Mouse (Mus musculus) thymus, postnatal 36 days (tissue): Measurements from ENCODE around the gene Urm1.
"Not testable (repeated sequence)": the region's sequence is repeated elsewhere in the genome, so short reads cannot be mapped to it uniquely, and the experiment has no call there.

Experiments
- DNase-seq, 2 experiments: peaks; one replicate each; pipeline ENCODE4 v3.0.0; 2022; ENCODE audit warnings: mixed read lengths in 2 of 2

Gene Urm1

DNA sequence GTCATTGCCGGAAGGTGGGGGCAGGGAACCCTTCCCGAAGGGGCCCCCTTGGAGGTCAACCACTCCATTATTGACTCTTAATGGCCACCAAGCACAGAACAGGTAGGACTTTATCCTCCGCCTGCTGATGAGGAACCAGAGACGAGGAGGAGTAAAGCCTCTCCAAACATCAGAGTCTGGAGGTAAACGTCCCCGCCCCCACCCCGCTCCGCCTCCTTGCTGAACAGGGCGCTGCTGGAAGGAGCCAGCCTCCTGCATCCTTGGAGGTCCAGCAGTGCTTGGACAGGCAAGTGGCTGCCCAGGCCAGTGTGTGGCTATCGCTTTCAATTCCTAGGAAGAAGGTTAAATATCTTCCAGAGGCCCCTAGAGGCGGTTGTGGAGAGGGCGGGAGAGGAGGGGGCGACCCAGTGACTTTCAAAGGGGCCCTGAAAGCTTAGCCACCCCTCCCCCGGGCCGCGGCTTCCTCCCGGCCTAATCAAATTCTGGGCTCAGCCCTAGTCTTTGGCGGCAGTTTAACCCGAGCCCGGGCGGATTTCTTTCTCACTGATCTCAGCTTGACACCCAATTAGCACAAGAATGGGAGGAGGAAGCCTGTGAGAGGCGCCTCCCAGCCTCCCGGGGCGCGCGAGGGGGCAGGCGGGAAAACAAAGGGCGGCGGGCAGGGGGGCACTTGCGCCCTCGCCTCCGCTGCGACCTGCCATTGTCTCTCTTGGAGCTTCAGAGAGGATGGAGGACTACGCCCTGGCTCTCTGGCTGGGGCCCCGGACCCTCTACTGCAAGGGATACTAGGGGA is at the start of gene Urm1:
Gene Urm1, plus strand, starts transcription at position 51 of the 793 bp plus-strand sequence.
- peak; percentile 67 to 75 for DNase-seq

DNA sequence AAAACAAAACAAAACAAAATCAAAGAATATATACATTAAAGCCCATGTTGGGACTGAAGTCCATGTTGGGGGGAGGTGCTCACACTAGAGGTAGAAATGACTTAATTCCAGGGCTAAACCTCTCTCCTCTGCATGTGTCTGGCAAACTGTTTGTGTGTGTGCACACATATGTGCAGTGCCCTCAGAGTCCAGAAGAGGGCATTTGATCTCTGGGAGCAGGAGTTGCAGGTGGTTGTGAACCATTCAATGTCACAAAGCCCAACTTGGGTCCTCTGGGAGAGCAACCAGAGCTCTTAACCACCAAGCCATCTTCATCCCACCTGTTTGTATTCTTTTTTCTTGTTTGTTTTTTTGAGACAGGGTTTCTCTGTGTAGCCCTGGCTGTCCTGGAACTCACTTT is 49.7 kb upstream of the Urm1 start:
- DNase-seq: no peak

DNA sequence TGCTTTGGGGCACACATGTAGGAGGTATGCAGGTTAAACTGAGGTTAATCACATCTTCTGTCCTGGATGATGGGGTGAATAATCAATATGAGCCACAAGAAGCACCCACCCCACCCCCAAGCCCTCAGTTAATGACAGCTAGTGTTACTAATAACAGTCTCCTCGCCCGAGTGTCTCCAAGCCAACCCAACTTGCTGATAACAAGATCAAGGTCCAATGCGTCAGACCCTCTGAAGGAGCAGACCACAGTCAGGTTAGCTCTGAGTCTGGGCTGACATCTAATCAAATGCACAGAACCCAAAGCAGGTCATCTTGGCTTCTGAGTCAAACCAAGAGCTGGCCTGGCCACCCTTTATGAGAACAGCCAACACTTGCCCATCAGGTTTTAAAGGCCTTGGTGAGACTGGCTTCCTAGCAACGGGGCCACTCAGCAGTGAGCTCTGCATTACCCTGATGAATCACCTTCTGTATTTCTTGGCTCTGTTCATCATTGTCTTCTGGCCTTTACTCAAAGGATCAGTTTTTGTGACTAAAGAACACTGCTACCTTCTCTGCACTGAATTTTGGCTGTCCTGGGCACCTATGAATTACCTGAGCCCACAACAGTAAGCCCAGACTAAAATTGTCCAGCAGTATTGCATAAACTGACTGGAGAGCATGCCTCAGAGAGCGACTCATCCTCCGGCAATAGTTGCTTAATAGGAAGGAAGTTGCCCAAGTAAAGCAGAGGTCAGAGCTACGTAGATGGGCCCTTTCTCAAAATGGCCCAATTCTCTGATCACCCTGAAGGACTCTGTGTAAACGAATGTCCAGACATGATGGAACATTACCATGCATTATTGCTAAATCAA is 48.0 kb upstream of the Urm1 start:
- DNase-seq: no peak

DNA sequence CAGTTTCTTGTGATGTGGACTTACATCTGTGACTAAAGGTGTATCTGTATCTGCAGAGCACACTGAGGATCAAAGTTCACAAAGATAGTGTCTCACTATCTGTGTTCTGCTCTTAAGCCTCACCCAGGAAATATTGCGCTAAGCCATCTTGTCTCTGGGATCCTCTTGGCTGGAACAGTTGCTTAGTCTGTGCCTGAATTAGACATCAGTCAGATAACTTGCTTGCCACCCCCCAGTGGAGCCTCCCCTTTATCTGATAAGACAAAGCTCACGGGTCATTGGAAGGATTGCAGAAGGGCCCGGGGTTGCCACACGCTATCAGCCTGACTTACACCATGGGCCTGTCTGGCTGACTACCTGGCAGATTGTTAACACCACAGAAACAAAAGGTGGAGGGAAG is 46.6 kb upstream of the Urm1 start:
- no peak for DNase-seq

DNA sequence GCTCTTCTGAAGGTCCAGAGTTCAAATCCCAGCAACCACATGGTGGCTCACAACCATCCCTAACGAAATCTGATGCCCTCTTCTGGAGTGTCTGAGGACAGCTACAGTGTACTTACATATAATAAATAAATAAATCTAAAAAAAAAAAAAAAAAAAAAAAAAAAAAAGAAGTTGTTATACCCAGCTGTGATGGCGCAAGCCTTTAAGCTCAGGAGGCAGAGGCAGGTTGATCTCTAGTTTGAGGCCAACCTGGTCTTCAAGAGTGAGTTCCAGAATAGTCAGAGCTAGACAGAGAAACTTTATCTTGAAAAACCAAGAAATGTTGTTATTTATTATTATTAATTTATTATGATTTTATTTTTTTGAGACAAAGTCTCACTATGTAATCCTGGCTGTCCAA is 38.6 kb upstream of the Urm1 start:
- not testable (repeated sequence) for DNase-seq

DNA sequence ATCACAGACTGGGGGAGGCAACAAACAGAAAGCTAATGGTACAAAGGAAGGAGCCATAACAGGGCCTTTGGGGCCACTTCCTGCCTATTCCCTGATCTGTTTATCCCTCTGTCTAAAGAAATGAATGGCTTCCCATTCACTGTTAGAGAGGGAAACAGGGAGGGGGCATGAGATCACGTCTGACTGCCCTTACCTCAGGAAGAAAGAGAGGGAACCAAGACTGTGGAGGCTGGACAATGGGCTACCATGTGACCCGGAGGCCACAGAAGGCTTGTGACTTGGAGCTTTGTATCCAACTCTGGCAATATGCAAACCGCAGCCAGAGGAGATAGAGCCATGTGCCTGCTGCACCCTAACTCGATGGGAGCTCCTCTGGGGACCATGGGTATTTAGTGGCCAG is 35.6 kb upstream of the Urm1 start:
- DNase-seq: no peak

DNA sequence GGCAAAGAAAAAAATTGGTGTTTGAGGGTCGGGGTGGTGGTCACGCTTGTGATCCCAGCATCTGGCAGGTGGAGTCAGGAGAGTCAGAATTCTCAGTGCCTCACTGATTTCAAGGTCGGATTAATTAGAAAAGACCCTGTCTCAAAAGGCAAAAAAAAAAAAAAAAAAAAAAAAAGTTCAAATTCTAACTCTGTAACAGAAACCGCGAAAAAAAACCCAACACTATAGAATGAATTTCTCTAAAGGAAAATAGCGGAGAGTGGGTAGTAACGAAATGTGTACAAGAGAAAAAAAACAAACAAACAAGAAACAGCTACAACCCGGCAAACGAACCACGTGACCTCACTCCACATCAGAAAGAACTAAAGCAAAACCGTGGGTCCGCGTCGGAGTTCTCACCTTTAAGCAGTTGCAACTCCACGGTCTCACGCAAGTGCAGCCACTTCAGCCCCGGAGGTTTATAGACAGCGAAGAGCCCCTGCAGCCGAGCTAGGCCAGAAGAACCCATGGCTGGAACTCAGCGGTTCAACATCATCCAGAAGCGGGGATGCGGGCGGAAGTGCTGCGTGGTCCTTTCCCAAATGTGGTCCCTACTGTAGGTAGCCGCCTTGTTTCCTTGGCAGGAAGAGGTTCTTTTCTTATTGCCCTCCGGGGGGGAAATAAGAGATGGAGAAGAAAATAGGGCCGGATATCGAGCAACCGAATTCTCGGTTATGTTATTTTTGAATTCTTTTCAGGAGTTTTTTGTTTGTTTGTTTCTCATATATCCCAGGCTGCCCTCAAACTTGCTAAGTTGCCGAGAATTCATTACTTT is 32.6 kb upstream of the Urm1 start, which contains the start of gene Coq4:
Gene Coq4, plus strand, starts transcription at position 390 of the 814 bp plus-strand sequence.
- DNase-seq: peak; percentile 85

DNA sequence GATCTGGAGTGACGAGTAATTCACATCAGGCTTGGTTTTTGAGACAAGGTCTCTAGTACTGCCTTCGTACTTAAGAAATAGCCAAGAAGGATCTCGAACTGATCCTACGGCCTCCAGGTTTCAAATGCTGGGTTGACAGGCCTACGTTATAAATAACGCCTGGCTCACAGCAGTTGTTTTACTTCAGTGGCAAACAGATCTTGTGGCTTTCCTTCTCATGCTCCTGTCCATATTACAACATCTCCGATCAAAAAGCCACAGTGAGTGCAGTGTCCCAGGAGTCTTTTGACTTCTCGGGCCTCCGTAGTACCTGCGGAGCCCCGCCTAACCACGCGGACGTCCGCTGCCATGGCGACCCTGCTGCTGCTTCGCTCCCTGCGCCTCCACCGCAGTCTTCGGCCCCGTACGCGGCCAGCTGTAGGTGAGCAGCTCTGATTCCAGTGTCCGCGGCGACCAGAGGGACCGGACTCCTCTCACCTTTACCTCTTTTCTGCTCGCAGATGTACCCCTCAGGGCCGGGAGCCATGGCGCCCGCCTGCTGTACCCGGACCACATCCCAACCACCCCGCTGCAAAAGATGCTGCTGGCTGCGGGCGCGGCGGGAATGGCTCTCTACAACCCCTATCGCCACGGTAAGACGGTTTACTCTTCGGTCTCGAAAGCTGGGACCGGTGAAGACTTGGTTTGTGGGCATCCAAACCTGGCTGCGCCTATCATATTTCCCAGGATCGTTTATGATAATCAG is 31.8 kb upstream of the Urm1 start, which contains the start of gene Trub2:
Gene Trub2, minus strand, starts transcription at position 566 of the 745 bp plus-strand sequence.
- DNase-seq: peak; percentile 83 to 86

DNA sequence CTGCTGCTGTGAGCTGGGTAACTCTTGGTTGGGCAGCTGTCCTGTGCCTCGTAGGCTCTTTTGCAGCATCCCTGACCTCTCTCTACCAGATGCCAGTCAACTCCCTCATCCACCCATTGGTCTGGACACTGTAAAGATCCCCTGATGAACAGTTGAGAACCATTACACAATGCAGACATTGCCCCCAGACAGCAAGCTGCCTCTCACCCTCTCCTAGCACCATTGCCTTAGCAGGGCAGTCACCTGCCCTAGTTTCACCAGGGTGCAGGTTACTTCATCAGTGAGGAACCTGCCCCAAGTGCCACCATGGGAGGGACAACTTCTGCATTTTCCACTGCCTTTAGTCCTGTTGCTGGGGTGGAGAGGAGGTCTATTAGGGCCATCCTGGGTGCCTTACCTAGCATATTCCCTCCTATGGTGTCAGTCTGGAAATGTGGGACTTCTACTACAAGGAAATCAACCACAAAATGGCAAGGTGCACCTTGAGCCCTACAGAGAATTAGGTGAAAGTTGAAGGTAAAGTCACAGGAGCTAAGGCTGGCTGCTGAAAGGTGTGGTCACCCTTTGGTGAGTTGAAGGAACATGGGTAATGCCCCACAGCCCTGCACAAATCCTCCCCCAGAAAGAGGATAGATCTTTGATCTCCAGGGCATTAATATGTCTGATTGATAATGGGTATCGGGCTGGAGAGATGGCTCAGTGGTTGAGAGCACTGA is 26.9 kb upstream of the Urm1 start:
- DNase-seq: no peak

DNA sequence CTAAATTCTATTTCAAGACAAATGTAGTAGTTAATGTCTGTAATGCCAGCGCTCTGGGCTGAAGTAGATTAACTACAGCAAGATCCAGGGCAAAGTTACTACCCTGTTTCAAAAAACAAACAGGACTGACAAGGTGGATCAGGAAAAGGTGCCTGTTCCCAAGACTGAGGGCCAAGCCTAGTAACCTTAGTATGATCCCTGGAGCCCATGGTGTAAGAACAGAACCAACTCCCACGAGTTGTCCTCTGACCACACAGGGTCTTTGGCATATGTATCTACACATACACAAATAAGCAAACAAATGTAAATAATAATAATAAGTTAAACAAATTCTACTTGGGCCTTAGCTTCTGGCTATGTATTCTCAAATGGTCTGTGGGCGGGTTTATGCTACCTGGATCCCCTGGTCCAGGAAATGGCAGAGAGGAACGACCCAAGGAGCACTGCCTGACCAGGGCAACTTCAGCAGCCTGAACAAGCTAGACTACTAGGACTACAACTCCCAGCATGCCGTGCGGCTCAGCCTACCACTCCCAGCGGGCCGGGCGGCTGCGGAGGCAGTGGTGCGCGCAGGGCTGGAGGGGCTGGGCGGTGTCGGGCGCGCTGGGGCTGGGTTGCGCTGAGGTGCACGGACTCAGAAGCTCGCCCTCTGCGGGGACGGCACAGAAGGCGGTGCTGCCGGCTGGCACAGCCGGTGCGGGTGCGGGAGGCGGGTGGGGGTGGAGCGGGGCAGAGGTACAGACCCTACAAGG is 17.6 kb upstream of the Urm1 start, which contains the start of gene Slc27a4:
Gene Slc27a4, plus strand, starts transcription at position 560 of the 752 bp plus-strand sequence.
- DNase-seq: peak; percentile 95 to 96

DNA sequence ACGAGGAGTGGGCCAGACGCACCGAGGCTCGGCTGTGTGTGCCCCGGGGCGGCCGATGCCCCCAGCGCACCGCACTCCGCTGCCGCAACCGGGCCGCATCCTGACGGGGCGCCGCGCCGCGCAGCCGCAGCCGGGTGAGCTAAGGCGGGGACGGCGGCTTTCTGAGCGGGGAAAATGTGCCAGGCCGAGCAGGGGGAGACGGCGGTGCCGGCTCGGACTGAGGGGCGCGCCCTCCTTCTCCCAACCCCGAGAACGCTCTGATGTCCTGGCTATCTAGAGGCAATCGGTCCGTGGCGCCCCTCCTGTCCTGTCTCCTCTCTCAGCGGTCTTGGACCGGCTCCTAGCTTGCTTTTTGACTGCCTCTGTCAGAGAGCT is 17.1 kb upstream of the Urm1 start:
- no peak for DNase-seq

DNA sequence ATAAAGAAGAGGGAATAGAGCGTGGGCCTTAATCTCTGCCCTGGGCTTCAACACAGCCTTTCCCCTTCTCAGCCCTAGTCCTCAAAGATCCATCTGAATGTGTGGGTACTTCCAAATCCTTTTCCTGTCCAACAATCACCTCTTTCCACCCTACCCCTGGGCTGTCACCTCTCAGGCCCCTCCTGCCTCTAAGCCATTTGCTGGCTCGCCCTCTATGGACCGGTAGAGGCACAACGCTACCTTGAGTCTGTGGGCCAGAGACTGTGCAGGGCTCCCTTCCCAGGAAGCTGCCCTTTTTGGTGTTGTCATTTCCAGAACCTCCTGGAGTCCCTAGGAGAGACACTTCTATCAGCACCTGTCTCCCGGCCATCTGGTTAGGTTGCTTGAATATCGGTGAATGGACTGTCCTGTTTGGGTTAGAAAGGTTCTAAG is 16.5 kb upstream of the Urm1 start:
- DNase-seq: peak; percentile 25 to 42

DNA sequence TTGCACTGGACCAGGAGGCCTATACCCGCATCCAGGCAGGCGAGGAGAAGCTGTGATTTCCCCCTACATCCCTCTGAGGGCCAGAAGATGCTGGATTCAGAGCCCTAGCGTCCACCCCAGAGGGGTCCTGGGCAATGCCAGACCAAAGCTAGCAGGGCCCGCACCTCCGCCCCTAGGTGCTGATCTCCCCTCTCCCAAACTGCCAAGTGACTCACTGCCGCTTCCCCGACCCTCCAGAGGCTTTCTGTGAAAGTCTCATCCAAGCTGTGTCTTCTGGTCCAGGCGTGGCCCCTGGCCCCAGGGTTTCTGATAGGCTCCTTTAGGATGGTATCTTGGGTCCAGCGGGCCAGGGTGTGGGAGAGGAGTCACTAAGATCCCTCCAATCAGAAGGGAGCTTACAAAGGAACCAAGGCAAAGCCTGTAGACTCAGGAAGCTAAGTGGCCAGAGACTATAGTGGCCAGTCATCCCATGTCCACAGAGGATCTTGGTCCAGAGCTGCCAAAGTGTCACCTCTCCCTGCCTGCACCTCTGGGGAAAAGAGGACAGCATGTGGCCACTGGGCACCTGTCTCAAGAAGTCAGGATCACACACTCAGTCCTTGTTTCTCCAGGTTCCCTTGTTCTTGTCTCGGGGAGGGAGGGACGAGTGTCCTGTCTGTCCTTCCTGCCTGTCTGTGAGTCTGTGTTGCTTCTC is 4.0 kb upstream of the Urm1 start:
- DNase-seq: no peak

DNA sequence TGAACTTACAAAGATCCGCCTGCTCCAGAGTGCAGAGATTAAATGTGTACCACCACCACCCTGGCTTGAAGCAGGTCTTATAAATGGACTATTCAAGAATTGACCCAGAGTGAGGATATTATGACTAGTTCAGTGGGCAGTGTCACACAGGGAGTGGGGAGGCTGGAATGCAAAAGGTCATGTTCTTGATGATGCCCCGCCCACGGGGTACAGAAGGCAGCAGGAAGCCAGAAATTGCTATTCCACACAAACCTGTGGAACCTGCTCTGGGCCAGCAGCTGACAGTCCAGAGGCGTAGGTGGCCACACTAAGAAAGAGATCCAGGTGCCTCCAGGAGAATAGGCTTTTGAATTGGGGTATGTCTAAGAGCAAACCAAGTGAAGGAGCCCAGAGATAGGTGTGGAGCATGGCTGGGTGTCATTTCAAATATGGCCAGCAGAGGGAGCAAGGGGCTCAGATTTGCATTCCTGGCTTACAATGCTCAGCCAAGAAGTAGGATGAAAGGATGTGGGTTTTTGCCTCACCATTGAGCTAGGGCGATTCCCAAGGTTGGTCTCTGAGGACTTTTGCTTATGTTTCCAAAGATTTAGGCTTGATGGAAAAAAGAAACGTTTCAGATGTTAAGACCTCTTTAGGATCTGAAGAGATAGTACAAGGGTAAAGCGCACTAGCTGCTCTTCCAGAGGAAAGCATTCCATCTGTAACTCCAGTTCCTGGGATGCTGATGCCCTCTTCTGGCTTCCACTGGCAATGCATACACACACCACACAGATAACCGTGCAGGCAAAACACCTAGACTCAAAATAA is 2.2 kb upstream of the Urm1 start:
- DNase-seq: peak; percentile 75 to 79

DNA sequence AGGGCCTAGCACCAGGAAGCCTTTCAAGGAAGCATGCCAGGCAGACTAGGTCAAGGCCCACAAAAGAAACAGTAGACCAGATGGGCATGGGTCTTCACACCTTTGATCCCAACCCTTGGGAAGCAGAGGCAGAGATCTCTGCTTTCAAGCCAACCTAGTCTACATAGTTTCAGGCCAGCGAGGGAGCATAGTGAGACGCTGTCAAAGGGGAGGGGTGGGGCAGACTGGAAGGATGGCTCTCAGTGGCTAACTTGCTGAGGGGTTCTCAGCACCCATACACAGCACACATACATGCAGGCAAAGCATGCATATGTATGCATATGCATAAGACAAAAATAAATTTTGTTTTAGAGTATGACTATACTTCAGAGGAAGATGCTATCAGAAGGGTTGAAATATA is 512 bp upstream of the Urm1 start:
- DNase-seq: no peak

DNA sequence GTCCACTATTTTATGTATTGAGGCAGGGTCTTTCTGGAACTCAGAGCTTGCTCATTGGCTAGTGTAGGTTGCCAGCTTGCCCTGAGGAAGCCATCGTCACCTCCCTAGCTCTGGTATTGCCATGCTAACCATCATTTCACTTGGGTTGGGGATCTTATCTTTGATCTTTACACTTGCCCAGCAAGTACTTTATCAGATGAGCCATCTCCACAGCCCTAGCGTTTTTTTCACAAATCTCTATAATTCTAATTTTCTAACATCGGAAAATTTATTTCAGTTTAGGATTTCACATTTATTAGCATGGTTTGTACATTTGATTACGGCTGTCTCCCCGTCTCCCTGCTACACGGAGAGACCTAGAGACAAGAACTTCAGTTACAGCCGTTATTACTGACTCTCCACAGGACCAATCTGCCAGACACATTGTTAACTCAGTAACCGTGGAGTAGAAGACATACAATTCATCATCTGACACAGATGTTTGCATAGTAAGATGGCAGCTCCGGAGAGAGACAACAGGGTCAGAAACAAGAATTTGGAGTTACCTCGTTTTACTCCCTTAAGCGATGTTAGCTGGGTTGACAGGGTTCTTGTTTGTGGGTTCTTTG is 6.5 kb downstream of the Urm1 start:
- no peak for DNase-seq

DNA sequence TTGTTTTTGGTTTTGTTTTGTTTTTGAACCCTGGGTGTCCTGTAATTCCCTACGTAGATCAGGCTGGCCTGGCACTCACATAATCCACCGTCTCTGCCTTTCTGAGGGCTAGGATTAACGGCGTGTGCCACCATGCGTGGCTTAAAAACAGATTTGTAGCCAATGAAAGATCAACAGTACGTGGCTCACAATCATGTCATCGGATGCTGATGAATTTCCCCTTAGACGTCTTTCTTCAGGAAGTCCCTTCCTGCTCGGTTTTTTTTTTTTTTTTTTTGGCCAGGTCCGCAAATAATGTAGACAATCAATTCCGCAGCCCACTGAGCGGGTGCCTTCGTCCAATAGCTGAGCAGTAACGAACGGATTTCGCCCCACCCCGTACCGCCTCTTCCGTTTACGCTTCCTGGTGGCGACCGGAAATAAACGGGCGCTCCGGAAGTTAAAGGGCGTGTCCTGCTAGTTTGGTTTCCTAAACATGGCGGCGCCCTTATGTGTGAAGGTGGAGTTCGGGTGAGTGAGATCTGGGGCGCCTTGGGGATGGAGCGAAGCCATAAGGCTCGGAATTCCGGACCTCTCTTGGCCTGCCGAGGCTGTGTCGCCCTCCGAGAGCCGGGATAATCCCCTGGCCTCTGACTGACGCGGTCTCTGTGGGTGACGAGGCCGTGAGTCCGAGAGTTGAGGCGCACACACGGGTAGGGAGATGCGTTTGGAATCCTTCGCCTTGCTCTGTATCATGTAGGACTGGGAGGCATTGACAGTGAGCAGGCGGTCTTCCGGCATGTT is 7.2 kb downstream of the Urm1 start:
- DNase-seq: peak; percentile 90 to 92

DNA sequence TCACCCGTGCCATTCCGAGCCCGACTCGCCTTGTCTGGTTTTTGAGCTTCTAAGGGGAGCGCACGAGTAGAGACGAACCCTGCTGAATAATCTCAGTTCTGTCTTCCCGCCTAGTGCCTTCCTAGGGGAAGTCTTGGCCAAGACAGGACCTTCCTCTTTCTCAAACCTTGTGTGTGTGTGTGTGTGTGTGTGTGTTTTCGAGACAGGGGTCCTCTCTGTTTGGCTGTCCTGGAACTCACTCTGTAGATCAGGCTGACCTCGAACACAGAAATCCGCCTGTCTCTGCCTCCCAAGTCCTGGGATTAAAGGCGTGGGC is 7.8 kb downstream of the Urm1 start:
- no peak for DNase-seq
